Mouse (Mus musculus) kidney, embryonic 14.5 days (tissue): ENCODE measurements around the gene Fndc1. TPM values are rescaled to one million over a fixed set of nuclear protein-coding genes. Genes with fewer than 3 reads are reported as not detected.

Experiments
- ATAC-seq: fragments of 200-750 bp; cut with Nextera tagmentation; 2 replicates; pipeline ENCODE4 v1.8.0; 2017; ENCODE audit warnings: moderate number of reproducible peaks, mild to moderate bottlenecking, moderate TSS enrichment, moderate library complexity; ENCODE audit not compliant: low FRiP score, low TSS enrichment
- H3K27ac ChIP-seq: fragments of 300-500 bp; sonication (generic); 2 replicates; pipeline ENCODE4 v1.5.1; 2014; ENCODE audit warnings: low read depth, mild to moderate bottlenecking, low read length, moderate library complexity, mixed read lengths
- H3K27me3 ChIP-seq: fragments of 300-500 bp; sonication (generic); 2 replicates; pipeline ENCODE4 v1.6.1; 2014; ENCODE audit warnings: mild to moderate bottlenecking, low read length; ENCODE audit not compliant: control insufficient read depth, insufficient read depth
- H3K36me3 ChIP-seq: fragments of 300-500 bp; sonication (generic); 2 replicates; pipeline ENCODE4 v1.6.1; 2014; ENCODE audit warnings: low read length, mixed read lengths; ENCODE audit not compliant: control insufficient read depth, insufficient read depth
- H3K4me1 ChIP-seq: fragments of 300-500 bp; sonication (generic); 2 replicates; pipeline ENCODE4 v1.6.1; 2014; ENCODE audit warnings: low read length, mixed read lengths; ENCODE audit not compliant: control insufficient read depth, insufficient read depth
- H3K4me2 ChIP-seq: fragments of 300-500 bp; sonication (generic); replicated peaks from 2 replicates; pipeline ENCODE4 v1.6.1; 2014; ENCODE audit warnings: low read depth, mild to moderate bottlenecking, low read length
- H3K4me3 ChIP-seq: fragments of 300-500 bp; sonication (generic); 2 replicates; pipeline ENCODE4 v1.5.1; 2014; ENCODE audit warnings: mild to moderate bottlenecking, low read length
- H3K9ac ChIP-seq: fragments of 300-500 bp; sonication (generic); 2 replicates; pipeline ENCODE4 v1.6.1; 2014; ENCODE audit warnings: low read depth, mild to moderate bottlenecking, low read length, moderate library complexity
- H3K9me3 ChIP-seq: fragments of 300-500 bp; sonication (generic); 2 replicates; pipeline ENCODE4 v1.6.1; 2016; ENCODE audit warnings: low read length; ENCODE audit not compliant: control insufficient read depth
- WGBS: fragments of 180-500 bp; shearing (Covaris S2); extraction: QIAGEN DNeasy Blood & Tissue Kit; methylation state at CpG from one replicate; pipeline ENCODE4 v1.1.7; 2014; 5-methylcytosine and 5-hydroxymethylcytosine counted together
- polyA plus RNA-seq: library from polyadenylated mRNA; unstranded; fragments of >200 nt; fragmentation: Nextera tagmentation; extraction: Ambion mirVana; gene quantifications from 2 replicates; pipeline ENCODE4 v1.2.1, GENCODE M21; 2014

The Fndc1 gene
- polyA plus RNA-seq, 1 experiment from 2014 or later, result 0.11 TPM

- no peaks in the 10 kb centered on the region for H3K4me1 ChIP-seq
- H3K27me3 ChIP-seq, result no peaks in the 10 kb centered on the region
- no peaks in the 10 kb centered on the region for H3K36me3 ChIP-seq
- H3K9ac ChIP-seq, result no peak overlapping the region
- WGBS, result 88% methylated on average over 4 of the region's 4 CpGs
- H3K4me2 ChIP-seq, result no peak overlapping the region
- no peaks in the 10 kb centered on the region for H3K9me3 ChIP-seq
- no peak overlapping the region for H3K27ac ChIP-seq
- ATAC-seq, result no peak
- no peak overlapping the region for H3K4me3 ChIP-seq
Observed at GRCm38 (mm10) chr17:7749051-7749815, 77.9 kb downstream of the Fndc1 start.

- Histone ChIP-seq H3K27ac (no peak overlapping the region), H3K9me3 (no peaks in the 10 kb centered on the region), H3K36me3 (no peaks in the 10 kb centered on the region), H3K4me3 (no peak overlapping the region), H3K4me2 (no peak overlapping the region), H3K27me3 (no peaks in the 10 kb centered on the region), H3K4me1 (no peaks in the 10 kb centered on the region), H3K9ac (no peak overlapping the region)
- ATAC-seq, result no peak
- WGBS, result 84% methylated on average over 3 of the region's 3 CpGs
Observed at GRCm38 (mm10) chr17:7746841-7747240, 80.3 kb downstream of the Fndc1 start.

- H3K36me3 ChIP-seq, result no peaks in the 10 kb centered on the region
- no peak overlapping the region for H3K4me3 ChIP-seq
- no peak for ATAC-seq
- H3K9ac ChIP-seq, result no peak overlapping the region
- H3K4me2 ChIP-seq, result no peak overlapping the region
- 91% methylated on average over 4 of the region's 4 CpGs for WGBS
- H3K27ac ChIP-seq, result no peak overlapping the region
- H3K4me1 ChIP-seq, result no peaks in the 10 kb centered on the region
- no peaks in the 10 kb centered on the region for H3K9me3 ChIP-seq
- no peaks in the 10 kb centered on the region for H3K27me3 ChIP-seq
Observed at GRCm38 (mm10) chr17:7744976-7745375, 82.1 kb downstream of the Fndc1 start.

GRCm38 (mm10) chr17:7740988-7741387 is 86.1 kb downstream of the Fndc1 start:
- no peaks in the 10 kb centered on the region for H3K4me1 ChIP-seq
- H3K4me3 ChIP-seq, result no peak overlapping the region
- 18% methylated on average over 2 of the region's 2 CpGs for WGBS
- H3K9me3 ChIP-seq, result no peaks in the 10 kb centered on the region
- H3K4me2 ChIP-seq, result no peak overlapping the region
- H3K27me3 ChIP-seq, result no peaks in the 10 kb centered on the region
- no peak for ATAC-seq
- no peaks in the 10 kb centered on the region for H3K36me3 ChIP-seq
- H3K27ac ChIP-seq, result no peak overlapping the region
- H3K9ac ChIP-seq, result no peak overlapping the region

- Histone ChIP-seq H3K9ac (no peak overlapping the region), H3K9me3 (no peaks in the 10 kb centered on the region), H3K36me3 (no peaks in the 10 kb centered on the region), H3K4me3 (no peak overlapping the region), H3K27ac (no peak overlapping the region), H3K27me3 (no peaks in the 10 kb centered on the region), H3K4me2 (no peak overlapping the region), H3K4me1 (no peaks in the 10 kb centered on the region)
- no peak for ATAC-seq
- 88% methylated on average over 4 of the region's 4 CpGs for WGBS
Observed at GRCm38 (mm10) chr17:7722991-7723390, 104.1 kb downstream of the Fndc1 start.

GRCm38 (mm10) chr17:7718886-7719285 is 108.2 kb downstream of the Fndc1 start:
- 54% methylated on average over 1 of the region's 1 CpGs for WGBS
- Histone ChIP-seq H3K9ac (no peak overlapping the region), H3K4me2 (no peak overlapping the region), H3K4me1 (no peaks in the 10 kb centered on the region), H3K27me3 (no peaks in the 10 kb centered on the region), H3K27ac (no peak overlapping the region), H3K36me3 (no peaks in the 10 kb centered on the region), H3K9me3 (no peaks in the 10 kb centered on the region), H3K4me3 (no peak overlapping the region)
- ATAC-seq, result no peak

- no peaks in the 10 kb centered on the region for H3K36me3 ChIP-seq
- no peaks in the 10 kb centered on the region for H3K9me3 ChIP-seq
- no peaks in the 10 kb centered on the region for H3K4me1 ChIP-seq
- ATAC-seq, result no peak
- WGBS, result 65% methylated on average over 6 of the region's 6 CpGs
- H3K27me3 ChIP-seq, result no peaks in the 10 kb centered on the region
- no peak overlapping the region for H3K9ac ChIP-seq
- H3K4me3 ChIP-seq, result no peak overlapping the region
- no peak overlapping the region for H3K4me2 ChIP-seq
- no peak overlapping the region for H3K27ac ChIP-seq
Observed at GRCm38 (mm10) chr17:7717945-7718344, 109.2 kb downstream of the Fndc1 start.

- no peak overlapping the region for H3K27ac ChIP-seq
- H3K4me3 ChIP-seq, result no peak overlapping the region
- H3K36me3 ChIP-seq, result no peaks in the 10 kb centered on the region
- no peaks in the 10 kb centered on the region for H3K4me1 ChIP-seq
- no peak for ATAC-seq
- H3K27me3 ChIP-seq, result no peaks in the 10 kb centered on the region
- no peak overlapping the region for H3K4me2 ChIP-seq
- 57% methylated on average over 2 of the region's 2 CpGs for WGBS
- H3K9me3 ChIP-seq, result no peaks in the 10 kb centered on the region
- H3K9ac ChIP-seq, result no peak overlapping the region
Observed at GRCm38 (mm10) chr17:7713020-7713419, 114.1 kb downstream of the Fndc1 start.

- Histone ChIP-seq H3K27me3 (no peaks in the 10 kb centered on the region), H3K9me3 (no peaks in the 10 kb centered on the region; the same call in 1 of the 2 replicates), H3K9ac (no peak overlapping the region), H3K4me3 (no peak overlapping the region), H3K36me3 (no peaks in the 10 kb centered on the region), H3K27ac (no peak overlapping the region), H3K4me2 (no peak overlapping the region), H3K4me1 (no peaks in the 10 kb centered on the region)
- ATAC-seq, result no peak
- WGBS, result 62% methylated on average over 4 of the region's 4 CpGs
Observed at GRCm38 (mm10) chr17:7707073-7707472, 120.0 kb downstream of the Fndc1 start.
